Mouse (Mus musculus) neural tube, embryonic 11.5 days (tissue): ENCODE measurements around the gene Gabbr2. TPM values are rescaled to one million over a fixed set of nuclear protein-coding genes. Genes with fewer than 3 reads are reported as not detected.
A peak's percentile ranks its signal among the peaks of the same experiment; 100 is the strongest.

Experiments used
- ATAC-seq: fragments of 200-750 bp; cut with Nextera tagmentation; 2 replicates; pipeline ENCODE4 v1.8.0; 2017; ENCODE audit warnings: moderate number of reproducible peaks, mild to moderate bottlenecking, moderate TSS enrichment, moderate library complexity; ENCODE audit not compliant: insufficient read depth, low FRiP score, low TSS enrichment
- DNase-seq: peaks from one replicate; pipeline ENCODE4 v3.0.0-alpha.2; 2015; ENCODE audit warnings: low spot score
- H3K27ac ChIP-seq: fragments of 300-500 bp; sonication (generic); 2 replicates; pipeline ENCODE4 v1.5.1; 2014; ENCODE audit warnings: low read depth, mild to moderate bottlenecking, low read length
- H3K27me3 ChIP-seq: fragments of 300-500 bp; sonication (generic); 2 replicates; pipeline ENCODE4 v1.6.1; 2014; ENCODE audit warnings: mild to moderate bottlenecking, low read length, mixed read lengths; ENCODE audit not compliant: control insufficient read depth, insufficient read depth
- H3K36me3 ChIP-seq: fragments of 300-500 bp; sonication (generic); 2 replicates; pipeline ENCODE4 v1.6.1; 2014; ENCODE audit warnings: mild to moderate bottlenecking, low read length, moderate library complexity, mixed read lengths; ENCODE audit not compliant: control insufficient read depth, insufficient read depth
- H3K4me1 ChIP-seq: fragments of 300-500 bp; sonication (generic); 2 replicates; pipeline ENCODE4 v1.6.1; 2014; ENCODE audit warnings: low read length, mixed read lengths; ENCODE audit not compliant: control insufficient read depth, insufficient read depth
- H3K4me2 ChIP-seq: fragments of 300-500 bp; sonication (generic); 2 replicates; pipeline ENCODE4 v1.6.1; 2014; ENCODE audit warnings: low read depth, mild to moderate bottlenecking, moderate library complexity
- H3K4me3 ChIP-seq: fragments of 300-500 bp; sonication (generic); 2 replicates; pipeline ENCODE4 v1.5.1; 2014; ENCODE audit warnings: low read depth, low read length
- H3K9ac ChIP-seq: fragments of 300-500 bp; sonication (generic); 2 replicates; pipeline ENCODE4 v1.6.1; 2014; ENCODE audit warnings: mild to moderate bottlenecking, low read length
- H3K9me3 ChIP-seq: fragments of 300-500 bp; sonication (generic); 2 replicates; pipeline ENCODE4 v1.6.1; 2016; ENCODE audit warnings: low read length; ENCODE audit not compliant: control insufficient read depth
- WGBS: fragments of 180-500 bp; shearing (Covaris S2); extraction: QIAGEN DNeasy Blood & Tissue Kit; methylation state at CpG from one replicate; pipeline ENCODE4 v1.1.7; 2014; 5-methylcytosine and 5-hydroxymethylcytosine counted together
- polyA plus RNA-seq: library from polyadenylated mRNA; unstranded; fragments of >200 nt; fragmentation: Nextera tagmentation; extraction: Ambion mirVana; gene quantifications from 2 replicates; pipeline ENCODE4 v1.2.1, GENCODE M21; 2014

The Gabbr2 gene
- polyA plus RNA-seq, 1 experiment from 2014 or later, result 0.70 TPM

DNA sequence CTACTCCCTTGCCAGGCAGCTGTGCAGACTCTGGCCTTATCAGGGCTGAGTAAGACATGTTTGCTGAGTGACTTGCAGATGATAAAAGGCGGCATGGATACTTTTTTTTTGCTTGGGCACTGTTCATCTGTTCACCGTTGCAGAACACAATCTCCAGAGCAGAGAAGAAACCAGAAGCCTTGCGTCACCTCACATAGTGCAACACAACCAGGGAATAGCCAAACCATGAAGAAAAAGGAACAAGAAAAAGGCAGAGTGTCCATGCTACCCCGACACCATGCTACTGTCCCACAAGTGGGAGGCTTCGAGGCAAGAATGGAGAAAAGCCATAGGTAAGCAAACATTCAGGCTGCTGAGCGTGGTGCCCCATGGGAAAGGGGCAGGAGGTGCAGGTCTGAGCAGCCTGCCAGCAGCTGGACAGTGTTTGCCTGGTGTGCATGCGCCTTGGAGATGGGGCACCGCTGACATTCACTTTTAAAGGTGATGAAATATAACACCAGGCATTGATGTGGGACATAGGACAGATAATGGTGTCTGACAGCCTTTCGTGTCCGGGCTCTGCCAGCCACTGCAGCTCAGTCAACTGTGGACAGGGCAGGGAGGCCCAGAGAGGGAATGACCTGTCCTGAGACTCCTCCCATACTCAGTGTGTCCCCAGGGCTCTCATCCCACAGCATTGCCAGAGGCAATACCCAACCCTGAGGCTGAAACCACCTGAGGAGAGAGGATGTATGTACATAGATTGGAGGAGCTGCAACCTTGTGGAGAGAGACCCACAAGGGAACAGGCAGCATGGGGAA lies 31.3 kb upstream of the Gabbr2 start:
- Histone ChIP-seq H3K9me3 (no peaks in the 10 kb centered on the region), H3K9ac (no peak overlapping the region), H3K27me3 (no peaks in the 10 kb centered on the region), H3K4me3 (no peak overlapping the region), H3K36me3 (no peaks in the 10 kb centered on the region), H3K27ac (no peak overlapping the region), H3K4me2 (no peak overlapping the region), H3K4me1 (no peaks in the 10 kb centered on the region)
- WGBS, result 87% methylated on average over 10 of the region's 10 CpGs
- ATAC-seq, result no peak
- no peak for DNase-seq

DNA sequence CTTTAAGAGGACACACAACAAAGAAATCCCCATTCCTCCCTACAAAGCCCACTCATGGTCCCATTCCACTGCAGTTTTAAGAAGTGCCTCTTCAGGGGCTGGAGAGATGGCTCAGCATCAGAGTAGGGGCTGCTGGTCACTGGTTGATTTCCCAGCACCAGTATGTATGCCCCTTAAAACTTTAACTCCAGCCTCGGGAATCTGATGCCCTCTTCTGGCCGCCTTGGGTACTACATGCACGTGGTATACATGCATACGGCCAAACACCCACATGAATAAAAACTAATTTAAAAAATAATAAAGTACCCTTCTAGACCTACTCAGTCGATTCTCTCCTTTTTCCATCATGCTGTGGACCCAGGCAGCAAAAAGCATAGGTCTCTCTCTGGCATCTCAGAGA lies 28.9 kb upstream of the Gabbr2 start:
- H3K4me3 ChIP-seq, result no peak overlapping the region
- no peaks in the 10 kb centered on the region for H3K4me1 ChIP-seq
- no peak overlapping the region for H3K27ac ChIP-seq
- no peaks in the 10 kb centered on the region for H3K27me3 ChIP-seq
- no peak overlapping the region for H3K4me2 ChIP-seq
- DNase-seq (peak; percentile 54), ATAC-seq (no peak)
- H3K9me3 ChIP-seq, result no peaks in the 10 kb centered on the region
- H3K36me3 ChIP-seq, result no peaks in the 10 kb centered on the region
- 12% methylated on average over 5 of the region's 5 CpGs for WGBS
- no peak overlapping the region for H3K9ac ChIP-seq

DNA sequence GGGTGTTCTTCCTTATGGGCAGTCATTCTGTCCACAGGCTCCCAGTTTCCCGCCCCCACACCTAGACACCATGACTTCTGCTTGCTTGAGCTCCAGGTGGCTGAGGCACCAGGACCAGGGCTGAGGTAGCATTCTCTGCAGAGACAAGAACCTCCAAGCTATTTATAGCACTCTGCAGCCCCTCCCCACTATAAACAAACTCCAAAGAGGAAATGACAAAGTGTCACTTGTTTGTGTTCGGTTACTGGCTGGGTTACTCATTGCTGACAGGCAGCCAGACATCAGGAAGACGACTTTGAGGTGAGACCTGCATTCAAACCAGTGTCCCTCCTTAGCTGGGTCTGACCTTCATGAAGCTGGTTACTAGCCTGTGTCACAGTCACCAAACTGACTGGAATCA lies 23.5 kb upstream of the Gabbr2 start:
- no peak for DNase-seq
- no peak overlapping the region for H3K4me2 ChIP-seq
- H3K9ac ChIP-seq, result no peak overlapping the region
- H3K27me3 ChIP-seq, result no peaks in the 10 kb centered on the region
- no peaks in the 10 kb centered on the region for H3K9me3 ChIP-seq
- no peak overlapping the region for H3K4me3 ChIP-seq
- H3K4me1 ChIP-seq, result no peaks in the 10 kb centered on the region
- H3K36me3 ChIP-seq, result no peaks in the 10 kb centered on the region
- H3K27ac ChIP-seq, result no peak overlapping the region
- WGBS, result 39% methylated on average over 3 of the region's 3 CpGs
- no peak for ATAC-seq

DNA sequence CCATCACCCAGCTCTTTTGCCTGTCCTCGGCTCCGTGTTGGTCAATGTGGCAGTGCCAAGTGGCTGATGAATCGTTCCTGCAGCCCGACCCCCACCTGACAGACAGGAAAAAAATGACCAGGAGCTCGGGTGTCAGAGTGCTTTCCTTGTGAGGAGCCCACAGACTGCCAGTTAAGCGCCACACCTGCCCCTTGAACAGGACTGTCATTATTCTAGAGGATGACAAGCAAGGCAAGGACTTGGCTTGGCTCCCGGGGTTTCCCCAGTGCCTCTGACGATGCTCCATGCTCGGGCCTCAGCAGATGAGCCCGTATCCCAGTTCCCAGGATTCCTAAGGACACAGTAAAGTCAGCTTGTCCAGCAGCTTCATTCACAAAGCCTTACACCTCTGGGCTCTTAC lies 20.8 kb upstream of the Gabbr2 start:
- Histone ChIP-seq H3K4me3 (no peak overlapping the region), H3K4me1 (no peaks in the 10 kb centered on the region), H3K36me3 (no peaks in the 10 kb centered on the region), H3K4me2 (no peak overlapping the region), H3K27me3 (no peaks in the 10 kb centered on the region), H3K9ac (no peak overlapping the region), H3K27ac (no peak overlapping the region), H3K9me3 (no peaks in the 10 kb centered on the region)
- ATAC-seq (no peak), DNase-seq (no peak)
- 71% methylated on average over 10 of the region's 10 CpGs for WGBS

DNA sequence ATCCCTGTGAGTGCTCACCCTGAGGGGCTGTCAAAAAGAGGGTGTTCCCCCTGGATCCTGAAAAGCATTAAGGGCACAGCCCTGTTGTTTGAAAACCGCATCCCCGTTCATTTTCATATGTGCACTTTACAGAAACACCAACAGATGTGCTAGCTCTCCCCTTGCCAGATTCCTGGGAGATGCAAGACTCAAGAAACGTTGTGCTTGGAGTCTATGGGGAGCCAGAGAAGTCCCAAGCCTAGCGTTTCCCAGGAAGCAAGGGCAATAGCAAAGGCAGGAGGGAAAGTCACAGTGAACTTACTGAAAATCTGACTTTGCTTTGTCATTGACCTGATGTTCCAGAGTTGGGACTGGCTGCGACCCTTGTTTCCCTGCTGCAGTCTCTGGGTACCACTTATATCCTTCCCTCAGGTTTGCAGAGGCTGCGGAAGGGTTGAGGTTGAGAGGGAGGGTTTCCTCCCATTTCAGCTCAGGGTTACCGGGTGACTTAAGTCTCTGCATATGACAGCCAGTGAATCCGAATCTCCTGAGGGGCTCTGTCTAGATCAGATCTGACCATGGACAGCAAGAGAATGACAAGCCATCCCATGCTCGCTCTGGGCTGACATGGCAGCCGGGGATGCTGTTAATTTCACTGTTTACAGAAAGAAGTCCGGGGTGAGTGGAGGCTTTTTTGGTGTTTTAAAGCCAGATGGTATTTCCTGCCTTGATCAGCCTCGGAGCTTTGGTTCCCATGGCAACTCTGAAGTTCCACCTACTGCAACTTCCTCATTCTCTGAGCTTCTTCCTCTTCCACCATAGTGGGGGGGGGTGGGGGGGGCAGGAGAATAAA lies 18.9 kb upstream of the Gabbr2 start:
- H3K9me3 ChIP-seq, result no peaks in the 10 kb centered on the region
- no peak overlapping the region for H3K4me2 ChIP-seq
- H3K27me3 ChIP-seq, result no peaks in the 10 kb centered on the region
- H3K9ac ChIP-seq, result no peak overlapping the region
- H3K4me1 ChIP-seq, result no peaks in the 10 kb centered on the region
- ATAC-seq (no peak), DNase-seq (no peak)
- no peaks in the 10 kb centered on the region for H3K36me3 ChIP-seq
- 60% methylated on average over 12 of the region's 12 CpGs for WGBS
- no peak overlapping the region for H3K4me3 ChIP-seq
- H3K27ac ChIP-seq, result no peak overlapping the region

DNA sequence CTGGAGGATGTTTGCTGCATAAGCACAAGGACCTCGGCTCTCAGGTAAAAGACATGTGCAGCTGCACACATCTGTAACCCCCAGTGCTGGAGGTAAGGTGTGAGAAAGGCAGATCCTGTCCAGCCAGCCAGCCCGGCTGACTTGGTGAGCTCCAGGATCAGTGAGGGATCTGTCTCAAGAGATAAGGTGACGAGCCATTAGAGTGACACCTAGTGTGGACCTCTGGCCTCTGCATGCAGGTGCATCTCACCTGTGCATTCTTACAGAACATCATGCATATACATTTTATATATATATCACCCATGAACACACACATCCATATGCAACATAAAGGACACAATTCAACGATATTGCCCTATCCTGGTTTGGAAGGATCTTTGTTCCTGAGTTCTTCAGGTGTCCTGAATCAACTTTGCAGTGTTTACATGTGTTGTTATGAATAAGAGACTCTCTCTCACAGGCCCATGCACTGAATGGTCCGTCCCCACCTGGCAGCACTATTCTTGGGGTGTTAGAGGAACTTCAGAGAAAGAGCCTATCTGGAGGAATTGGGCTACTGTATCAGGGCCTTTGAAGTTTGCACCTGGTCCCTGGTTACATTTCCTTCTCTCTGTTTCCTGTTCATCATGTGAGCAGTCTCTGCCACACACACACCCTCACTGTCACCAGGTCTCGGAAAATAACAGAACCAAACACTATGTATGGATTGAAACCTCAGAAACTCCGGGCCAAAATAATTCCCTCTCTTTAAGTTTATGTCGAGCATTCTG lies 9.1 kb upstream of the Gabbr2 start:
- WGBS, result 74% methylated on average over 8 of the region's 8 CpGs
- Histone ChIP-seq H3K27ac (no peak overlapping the region), H3K4me2 (no peak overlapping the region), H3K4me1 (no peaks in the 10 kb centered on the region), H3K27me3 (no peaks in the 10 kb centered on the region), H3K9me3 (no peaks in the 10 kb centered on the region), H3K36me3 (no peaks in the 10 kb centered on the region), H3K9ac (no peak overlapping the region), H3K4me3 (no peak overlapping the region)
- DNase-seq (no peak), ATAC-seq (no peak)

DNA sequence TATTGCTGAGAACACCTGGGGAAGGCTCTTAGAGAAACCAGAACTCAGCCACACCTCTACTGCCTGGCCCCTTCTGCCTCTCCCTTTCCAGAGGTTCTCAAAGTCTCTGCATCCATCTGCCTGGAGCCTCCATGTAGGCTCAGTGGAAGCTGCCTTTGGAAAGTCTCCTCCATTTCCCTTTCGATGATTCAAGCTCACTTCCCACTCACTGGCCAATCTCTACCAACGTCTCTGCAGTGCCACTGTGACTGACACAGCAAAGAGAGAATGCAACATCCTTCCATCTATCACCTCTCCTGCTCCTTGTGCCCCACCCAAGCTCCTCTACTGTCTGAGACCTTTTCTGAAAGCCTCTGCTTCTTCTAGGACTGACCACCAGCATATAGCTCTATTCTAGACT lies 6.3 kb upstream of the Gabbr2 start:
- Histone ChIP-seq H3K27ac (no peak overlapping the region), H3K9ac (no peak overlapping the region), H3K9me3 (no peaks in the 10 kb centered on the region), H3K4me1 (no peaks in the 10 kb centered on the region), H3K4me3 (no peak overlapping the region), H3K36me3 (no peaks in the 10 kb centered on the region), H3K4me2 (no peak overlapping the region), H3K27me3 (peaks cover 7% of the 10 kb centered on the region)
- 79% methylated on average over 2 of the region's 2 CpGs for WGBS
- ATAC-seq (no peak), DNase-seq (no peak)

DNA sequence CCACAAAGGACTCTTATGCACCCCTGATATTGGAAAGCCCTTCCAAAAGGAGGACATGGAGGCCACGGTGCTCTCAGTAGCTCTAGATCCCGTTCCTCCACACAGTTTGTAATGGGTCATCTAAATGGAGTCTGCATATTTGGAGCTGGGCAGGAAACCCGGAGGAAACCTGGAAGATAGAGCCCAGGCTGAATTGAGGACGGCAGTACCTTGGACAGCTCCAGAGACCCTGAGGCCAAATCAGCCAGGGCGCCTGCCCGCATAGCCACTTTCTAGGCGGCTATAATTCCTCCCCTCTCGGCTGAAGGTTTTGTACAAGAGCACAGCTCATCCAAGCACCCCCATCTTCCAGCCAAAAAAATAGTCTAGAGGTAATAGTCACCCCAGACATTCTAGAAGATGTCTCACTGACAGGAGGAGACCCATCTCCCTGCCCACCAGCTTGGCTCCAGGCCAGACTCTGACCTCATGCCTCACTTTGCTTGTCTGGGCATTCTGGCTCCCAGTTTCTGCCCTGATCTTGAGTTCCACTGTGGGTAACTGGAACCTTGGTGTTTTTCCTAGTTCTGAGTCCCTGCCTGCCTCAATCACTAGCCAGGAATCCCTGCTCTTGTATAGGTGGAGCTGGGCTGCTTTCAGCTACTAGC lies 1.3 kb upstream of the Gabbr2 start:
- H3K27ac ChIP-seq, result no peak overlapping the region
- no peak for ATAC-seq
- H3K4me2 ChIP-seq, result no peak overlapping the region
- WGBS, result 6% methylated on average over 8 of the region's 8 CpGs
- DNase-seq, result peak; percentile 63
- peaks cover 10% of the 10 kb centered on the region for H3K4me1 ChIP-seq
- H3K27me3 ChIP-seq, result peaks cover 44% of the 10 kb centered on the region
- H3K36me3 ChIP-seq, result no peaks in the 10 kb centered on the region
- H3K4me3 ChIP-seq, result no peak overlapping the region
- H3K9me3 ChIP-seq, result no peaks in the 10 kb centered on the region
- H3K9ac ChIP-seq, result no peak overlapping the region
